Mouse (Mus musculus) testis, postnatal 14 days (tissue): ENCODE measurements around the gene Aptx.

Experiments
- DNase-seq: peaks from one replicate; pipeline ENCODE4 v3.0.0; 2021; ENCODE audit warnings: low spot score

The Aptx gene

DNA sequence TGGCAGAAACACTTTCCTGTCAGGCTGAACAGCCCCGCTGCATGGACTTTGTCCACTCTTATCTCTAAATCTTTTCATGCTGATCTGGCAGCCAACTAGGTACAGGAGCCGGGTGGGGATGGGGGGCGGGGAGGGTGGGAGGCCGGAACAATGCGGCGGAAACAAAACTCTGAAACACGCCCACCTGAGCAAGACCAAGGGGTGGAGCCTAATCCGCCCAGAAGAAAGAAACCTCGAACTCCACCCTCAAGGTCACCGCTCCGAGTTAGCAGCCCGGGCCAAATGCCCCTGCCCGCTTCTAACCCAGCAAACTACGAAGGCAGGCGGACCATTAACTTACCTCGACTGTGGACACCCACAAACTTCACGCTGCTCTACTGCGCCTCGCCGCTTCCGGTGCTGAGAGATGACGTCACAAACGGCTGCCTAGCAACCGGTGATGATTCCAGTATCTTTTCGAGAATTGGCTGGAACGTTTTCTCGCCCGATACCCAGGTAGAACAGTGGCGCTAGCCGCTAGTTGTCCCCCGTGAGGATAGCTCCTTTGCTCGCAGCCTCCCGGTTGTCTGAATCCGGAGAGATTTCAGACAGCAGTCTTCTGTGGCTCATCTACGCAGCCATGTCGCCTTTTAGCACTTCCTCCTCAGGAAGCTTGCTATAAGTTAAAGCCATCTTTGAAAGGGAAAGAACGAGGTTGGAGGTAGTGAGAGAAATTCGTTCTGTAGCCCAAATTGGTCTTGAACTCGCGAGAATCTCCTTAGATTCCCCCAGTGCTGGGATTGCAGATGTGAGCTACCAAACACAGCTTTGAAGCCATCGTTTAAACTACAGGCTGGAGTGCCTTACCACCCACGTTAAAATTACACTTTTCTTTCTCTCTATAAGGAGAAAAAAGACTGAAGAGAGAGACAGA, at the start of gene Aptx:
TSS of gene Aptx (minus strand) at position 398 of the 913 bp plus-strand sequence.
- peak; percentile 93 for DNase-seq

DNA sequence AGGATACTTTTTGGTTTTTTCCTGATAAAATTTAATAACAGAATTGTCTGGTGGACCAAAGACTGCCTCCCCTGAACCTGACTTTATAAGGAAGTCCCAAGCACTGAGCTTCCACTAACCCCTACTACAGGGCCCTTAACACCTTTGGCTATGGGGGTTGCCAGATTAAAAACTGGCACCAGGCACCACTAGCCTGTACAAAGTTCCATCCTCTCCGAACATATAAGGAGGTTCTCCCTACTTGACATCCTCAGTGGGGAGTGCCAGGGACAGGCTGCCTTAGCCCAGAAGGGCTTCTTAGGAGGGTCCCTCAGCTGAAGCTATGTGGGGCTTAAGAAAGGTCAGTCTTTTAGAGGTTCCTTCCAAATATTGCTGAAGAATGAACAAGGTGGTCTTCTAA, 32.4 kb upstream of the Aptx start:
- no peak for DNase-seq

DNA sequence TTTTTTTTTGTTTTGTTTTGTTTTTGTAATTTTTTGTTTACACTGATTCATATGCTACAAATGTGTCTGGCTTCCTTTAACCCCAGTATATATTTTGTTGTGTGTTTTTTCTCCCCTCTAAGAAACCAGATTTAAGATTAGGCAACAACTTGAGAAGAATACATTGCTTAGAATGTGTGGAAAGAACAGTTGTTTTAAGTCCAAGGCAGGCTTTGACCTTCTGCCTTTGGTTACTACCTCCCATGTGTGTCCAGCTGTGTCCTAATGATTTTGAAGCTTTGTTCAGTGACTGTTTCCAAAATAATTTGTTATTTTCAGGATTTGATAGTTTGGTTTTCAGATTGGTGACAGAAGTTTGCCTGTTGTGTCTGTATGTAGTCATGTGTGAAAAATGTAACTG, 28.3 kb upstream of the Aptx start:
- DNase-seq, result no peak

DNA sequence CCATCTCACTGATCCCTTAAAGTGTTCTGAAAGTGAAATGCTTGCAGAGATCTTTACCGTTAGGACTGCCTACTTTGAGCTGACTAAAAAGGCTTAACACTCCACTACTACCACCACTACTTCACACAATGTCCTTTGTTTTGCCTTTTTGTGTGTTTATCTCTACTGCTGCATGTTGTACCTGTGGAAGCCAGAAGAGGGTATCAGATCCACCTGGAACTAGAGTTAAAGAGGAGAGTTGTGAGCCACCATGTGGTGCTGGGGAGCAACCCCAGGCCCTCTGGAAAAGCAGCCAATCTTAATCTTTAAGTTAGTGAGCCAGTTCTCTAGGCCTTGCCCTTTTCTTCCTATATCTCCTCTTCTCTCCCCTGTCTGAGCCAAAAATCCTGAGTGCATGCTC, 24.3 kb upstream of the Aptx start:
- no peak for DNase-seq

DNA sequence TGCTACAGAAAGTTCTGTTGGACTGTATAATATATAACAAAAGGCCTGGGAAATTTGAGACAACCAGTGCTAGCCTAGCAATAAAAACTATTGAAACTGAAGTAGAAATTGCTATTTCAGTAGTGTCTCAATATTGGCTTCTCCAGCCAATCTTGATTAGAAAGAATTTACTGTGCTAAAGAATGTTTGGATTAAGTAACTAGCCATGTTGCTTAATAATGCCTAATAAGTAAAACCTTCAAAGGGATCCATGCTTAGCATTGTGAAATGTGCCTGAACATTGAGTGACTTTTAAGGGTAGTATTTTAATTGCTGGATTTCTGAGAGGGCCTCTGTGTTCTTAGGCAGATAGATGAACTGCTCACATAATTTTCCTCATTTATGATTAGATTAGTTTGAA, 22.6 kb upstream of the Aptx start:
- no peak for DNase-seq

DNA sequence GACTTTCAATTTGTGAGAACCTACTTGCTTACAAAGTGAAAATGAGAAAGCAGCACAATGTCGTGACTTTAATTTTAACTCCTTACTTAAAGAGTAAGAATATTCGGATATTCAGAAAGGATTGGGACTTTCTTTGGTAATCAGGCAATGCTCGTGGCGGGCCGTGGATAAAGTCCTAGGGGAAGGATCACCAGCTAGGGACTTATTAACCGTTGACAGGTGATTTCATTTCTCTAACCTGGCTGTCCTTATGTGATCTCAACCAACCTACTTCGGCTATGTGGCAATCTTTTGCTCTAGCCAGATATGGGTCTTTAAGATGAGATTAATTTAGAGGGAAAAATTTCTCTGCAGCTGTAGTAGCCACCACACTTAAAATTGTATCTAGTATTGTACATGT, 22.1 kb upstream of the Aptx start:
- no peak for DNase-seq

DNA sequence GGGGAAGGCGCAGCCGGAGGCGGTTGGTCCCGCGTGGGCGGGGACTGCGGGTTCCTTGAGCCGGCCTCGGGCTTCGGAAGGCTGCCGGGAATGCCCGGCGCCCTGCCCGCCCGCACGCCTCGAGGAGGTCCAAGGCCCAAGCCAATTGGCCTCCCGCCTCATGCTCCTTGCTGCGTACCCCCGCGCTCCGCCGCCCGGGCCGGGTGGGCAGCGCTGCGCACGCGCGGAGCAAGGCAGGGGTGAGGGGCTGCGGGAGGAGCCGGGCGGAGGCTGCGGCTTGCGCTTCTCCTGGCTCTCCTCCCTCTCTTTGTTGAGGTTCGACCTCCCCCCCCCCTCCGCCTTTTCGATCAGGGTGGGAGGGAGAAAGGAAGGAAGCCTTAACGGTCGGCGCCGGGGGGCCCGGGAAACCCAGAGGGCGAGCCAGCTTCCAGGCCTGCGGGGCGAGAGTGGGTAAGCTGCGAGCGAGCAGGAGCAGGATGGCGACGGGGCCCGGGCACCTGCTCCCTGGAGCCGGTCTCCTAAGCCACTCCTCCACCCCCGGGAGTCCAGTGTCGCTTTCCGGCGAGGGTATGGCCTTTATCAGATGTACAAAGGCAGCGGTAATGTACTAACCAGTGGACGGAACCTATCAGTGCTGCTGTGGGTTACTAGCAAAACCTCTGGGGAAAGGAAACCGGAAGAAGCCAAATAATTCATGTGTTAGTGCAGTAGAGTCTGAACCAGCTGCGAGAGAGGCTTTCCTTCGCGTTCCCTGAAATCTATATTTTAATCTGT, 19.9 kb upstream of the Aptx start:
- peak; percentile 86 for DNase-seq

DNA sequence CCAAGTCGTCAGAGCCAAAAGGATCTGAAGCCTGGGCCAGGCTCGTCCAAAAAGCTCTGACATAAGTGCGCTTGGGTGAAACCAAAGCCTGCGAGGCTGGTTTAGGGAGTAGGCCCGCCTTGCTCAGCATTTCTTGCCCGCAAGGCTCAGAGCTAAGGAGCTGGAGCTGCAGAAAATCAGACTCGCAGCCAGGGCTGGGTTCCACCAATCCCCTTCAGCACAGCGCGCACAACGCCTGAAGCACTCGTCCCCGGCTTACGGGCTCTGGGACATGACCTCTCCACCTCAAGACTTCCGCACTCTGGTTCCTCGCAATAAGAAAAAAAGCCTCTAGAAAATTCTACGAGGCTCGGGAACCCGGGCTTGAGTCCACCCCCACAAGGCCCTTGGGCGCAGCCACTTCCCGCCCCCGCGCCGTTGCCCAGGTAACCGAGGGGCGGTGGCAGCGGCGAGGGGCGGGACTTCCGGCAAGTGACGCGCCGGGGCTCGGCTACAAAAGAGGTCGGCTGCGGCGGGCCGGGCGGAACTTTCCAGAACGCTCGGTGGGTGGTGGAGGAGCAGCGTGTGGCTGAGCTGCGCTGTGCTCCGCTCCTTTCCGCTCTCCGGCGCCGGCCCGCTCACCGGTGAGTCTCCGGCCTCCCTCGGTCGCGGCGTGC, 19.1 kb upstream of the Aptx start, which contains the start of gene Dnaja1:
TSS of gene Dnaja1 (plus strand) at position 140 of the 656 bp plus-strand sequence.
- DNase-seq, result peak; percentile 96

DNA sequence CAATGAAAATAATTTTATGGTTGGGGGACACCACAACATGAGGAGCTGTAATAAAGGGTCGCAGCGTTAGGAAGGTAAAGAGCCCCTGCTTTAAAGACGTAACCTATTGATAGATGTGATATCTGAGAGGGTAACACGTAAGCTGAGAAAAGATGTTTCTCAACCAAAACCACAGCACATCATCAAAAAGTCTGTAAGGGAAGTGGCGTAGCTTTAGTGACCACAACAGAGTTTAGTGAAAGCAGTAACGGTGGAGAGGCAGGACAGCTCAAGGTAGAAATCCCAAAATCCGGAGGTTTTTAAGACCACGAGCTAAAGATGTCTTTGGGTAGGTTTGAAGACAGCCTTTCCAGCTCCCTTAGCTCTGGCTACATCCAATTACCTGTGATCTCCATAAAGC, 17.9 kb upstream of the Aptx start:
- DNase-seq, result no peak

DNA sequence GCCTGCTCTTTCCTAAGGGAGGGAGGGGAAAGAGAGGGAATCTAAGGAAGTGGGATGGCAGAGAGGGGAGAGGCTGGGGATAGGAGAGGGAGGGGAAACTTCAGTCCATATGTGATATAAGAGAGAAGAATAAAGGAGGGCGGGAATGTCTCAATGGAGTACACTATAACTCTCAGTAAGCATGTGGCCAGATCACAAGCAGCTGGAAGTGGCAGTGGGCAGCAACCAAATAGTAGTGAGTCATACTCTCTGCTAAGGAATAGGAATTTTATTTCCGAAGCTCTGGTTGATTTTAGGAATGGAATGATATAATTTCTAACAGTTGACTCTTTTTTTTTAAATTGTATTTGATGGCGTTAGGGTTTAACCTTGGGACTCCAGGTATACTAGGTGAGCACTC, 14.1 kb upstream of the Aptx start:
- no peak for DNase-seq

DNA sequence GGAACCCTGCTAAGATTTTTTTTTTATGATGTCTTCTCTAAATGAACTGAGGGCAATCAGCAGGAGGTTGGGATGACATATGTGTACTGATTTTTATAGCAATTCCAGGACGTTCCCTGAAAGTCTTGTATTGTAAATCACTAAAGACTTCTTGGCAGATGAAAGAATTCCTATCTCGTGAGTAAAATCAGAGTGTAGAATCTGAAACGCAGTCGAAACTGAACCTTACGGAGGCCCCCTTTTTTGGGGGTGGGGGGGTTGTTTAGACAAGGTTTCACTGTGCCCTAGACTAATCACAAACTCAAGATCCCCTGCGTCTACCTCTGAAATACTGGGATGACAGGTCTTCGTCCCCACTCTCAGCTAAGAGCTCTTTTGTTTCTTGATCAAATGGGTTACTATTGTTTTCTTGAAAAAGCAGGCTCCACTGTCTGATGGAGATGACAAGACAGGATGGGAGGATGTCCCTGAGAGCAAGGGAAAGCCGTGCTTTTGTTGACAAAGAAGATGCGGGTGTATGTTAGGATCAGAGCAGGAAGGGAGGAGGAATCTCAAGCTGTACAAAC, 799 bp upstream of the Aptx start:
- DNase-seq, result no peak

DNA sequence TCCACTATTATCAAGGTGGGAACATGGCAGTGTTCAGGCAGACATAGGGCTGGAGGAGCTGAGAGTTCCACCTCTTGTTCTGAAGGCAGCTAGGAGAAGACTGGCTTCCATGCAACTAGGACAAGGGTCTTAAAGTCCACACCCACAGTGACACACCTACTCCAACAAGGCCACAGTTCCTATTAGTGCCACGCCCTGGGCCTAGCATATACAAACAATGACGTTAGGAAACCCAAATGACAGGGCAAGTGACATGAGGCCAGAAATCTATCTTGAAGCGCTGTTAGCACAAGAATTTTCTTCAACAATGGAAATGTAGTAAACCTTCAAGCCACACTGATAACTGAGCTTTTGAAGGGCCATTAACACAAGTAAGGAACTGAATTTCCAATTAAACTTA, 1.2 kb downstream of the Aptx start:
- no peak for DNase-seq

DNA sequence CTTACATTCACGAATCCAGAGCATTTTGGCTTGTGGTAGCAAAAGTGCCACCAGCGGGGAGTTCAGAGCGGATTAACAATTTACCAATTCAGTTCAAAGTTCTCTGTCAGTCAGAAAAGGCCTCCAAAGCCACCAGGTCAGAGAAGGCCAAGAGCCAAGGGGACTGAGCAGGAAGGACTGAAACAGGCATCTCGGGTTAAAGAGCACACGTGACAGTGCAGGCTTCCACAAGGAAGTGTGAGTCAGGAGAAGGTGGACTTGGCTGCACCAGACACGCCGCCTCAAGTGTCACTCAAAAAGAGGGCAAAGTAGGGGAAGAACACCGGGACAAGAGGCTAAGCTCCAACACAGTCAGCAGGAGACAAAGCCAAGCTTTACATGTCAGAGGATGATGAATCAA, 2.8 kb downstream of the Aptx start:
- DNase-seq, result no peak

DNA sequence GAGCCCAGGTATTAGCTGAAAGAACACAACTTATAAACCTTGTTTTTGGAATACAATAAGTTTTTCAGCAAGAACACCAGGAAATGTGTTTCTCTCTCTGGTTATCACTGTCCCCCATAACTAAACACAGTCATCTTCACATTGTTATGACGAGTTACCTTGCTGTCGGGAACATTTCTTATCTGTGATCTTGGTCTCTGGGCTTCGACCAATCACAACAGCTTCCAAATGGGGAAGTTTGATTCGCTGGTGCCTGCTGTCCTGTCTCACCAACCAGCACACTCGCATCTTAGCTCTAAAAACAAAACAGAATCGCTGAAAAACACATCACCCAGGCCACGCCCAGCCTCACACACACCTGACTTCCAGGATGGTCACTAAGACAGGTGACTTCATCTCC, 5.9 kb downstream of the Aptx start:
- DNase-seq, result no peak

DNA sequence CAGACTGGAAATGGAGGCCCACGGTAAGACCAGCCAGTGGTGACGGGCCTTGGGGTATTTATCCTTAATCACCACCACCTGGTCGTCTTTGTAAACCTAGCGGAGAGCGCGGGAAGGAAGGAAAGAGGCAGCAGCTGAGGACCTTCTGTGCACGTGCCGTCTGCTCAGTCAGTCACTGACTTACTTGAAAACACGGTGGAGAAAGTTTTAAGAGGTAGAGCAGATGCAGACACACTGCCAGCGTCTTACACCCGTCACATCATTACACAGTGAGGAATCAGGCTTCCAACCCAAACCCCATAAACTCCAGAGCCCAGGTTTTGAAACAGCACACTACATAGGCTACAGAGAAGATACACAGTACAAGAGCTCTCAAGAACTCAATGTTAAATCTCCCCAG, 11.9 kb downstream of the Aptx start:
- no peak for DNase-seq

DNA sequence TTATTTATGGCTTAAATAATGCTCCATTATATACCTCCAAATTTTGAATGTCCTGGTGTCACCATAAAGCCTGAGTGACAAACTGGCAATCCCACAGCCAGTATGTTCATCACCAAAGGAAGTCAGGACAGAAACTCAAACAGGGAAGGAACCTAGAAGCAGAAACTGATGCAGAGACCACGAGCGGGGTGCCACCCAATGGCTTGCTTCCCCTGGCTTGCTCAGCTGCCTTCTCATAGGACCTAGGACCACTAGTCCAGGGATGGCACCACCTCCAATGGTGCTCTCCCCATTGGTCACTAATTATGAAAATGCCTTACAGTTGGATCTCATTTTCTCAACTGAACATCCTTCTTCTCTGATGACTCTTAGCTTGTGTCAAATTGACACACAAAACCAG, 19.7 kb downstream of the Aptx start:
- no peak for DNase-seq

DNA sequence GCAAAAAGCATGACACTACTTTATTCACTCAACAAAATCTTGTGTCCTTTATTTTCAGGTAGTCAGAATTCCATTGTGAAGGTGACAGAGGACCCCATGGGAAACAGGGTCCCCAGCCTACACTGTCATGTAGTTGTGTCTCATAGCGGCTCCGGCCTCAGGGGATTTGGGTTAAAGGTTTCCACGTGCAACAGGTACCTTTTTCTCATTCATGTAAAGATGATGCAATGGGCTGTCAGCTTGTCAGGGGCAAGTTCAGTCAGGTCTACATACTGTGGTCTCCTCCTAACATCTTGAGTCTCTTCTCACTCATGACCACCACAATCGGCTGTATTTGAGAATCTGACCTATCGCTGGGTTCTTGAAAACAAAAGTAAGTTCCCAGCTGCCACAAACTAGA, 20.6 kb downstream of the Aptx start:
- no peak for DNase-seq

DNA sequence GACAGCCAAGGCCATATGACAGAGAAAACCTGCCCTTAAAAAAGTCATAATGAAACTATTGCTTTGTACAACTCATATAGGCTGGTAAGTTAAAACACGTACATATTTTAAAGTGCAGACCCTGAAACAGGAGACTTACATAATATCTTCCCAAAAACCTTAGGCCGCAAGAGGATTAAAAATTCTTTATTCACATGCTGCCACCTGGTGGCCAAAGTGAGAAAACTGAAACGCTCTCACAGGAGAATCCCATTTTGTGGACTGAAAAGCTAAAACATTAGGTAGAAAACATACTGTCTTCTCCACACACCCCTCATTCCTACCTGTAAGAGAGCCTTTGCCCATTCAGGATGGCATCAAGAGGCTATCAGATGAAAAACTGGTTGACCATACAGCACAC, 21.1 kb downstream of the Aptx start:
- DNase-seq, result no peak

DNA sequence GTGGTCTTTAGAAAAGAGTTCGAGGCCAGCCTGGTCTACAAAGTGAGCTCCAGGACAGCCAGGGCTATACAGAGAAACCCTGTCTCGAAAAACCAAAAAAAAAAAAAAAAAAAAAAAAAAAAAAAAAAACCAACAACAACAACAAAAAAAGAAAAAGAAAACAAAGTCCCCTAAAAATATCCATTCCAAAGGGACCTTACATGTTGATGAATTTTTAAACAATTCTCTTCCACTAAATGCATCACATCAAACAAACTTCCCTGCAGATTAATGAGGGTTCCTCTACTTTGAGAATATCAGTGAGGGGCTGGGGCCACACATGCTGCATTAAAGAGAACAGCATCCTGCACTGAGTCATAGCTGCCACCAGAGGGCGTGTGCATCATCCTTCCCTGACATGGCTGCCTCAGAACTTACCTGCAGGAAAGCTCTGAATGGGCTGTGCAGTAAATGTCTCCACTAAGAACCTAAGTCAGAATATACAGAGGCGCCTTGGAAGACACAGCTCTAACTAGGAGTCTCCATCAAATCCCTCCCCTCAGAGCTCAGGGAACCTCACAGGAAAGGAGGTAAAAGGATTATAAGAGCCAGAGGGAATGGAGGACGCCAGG, 22.6 kb downstream of the Aptx start:
- DNase-seq, result no peak

DNA sequence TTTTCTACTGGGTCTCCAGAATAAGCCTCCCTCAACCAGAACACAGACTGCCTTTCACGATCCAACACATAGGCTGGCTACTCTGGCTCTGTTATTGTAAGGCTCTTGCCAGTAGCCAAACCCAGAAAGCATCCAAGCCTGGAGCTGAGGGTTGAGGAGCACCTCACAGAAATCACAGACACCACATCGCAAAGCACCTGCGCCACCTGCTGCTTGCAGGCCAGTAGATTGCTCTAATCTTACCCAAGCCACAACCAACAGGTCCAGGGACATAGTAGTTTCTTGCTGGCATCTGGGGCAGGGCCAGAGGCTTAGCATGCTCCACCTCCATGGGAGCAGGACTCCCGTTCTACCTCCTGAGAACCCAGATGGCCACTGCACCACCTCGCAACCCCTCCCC, 25.9 kb downstream of the Aptx start:
- DNase-seq, result peak; percentile 6

DNA sequence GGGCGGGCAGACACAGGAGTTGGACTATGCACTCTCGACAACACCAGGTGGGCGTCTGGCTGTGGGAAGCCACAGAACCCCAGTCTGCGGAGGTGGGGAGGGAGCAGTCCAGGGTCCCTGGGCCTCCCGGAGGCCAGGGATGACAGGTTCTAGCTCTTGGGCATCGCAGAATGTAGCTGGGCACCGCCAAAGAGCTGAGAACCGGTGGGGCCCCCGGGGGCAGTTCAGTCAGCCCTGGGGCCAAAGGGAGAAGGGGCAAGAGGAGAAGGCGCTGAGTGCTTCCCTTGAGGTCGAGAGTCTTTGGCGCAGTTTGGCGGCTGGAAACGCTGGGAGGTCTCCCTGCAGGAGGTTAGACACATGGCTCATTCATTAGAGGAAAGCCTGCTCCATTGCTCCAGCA, 26.7 kb downstream of the Aptx start:
- DNase-seq, result peak; percentile 2

DNA sequence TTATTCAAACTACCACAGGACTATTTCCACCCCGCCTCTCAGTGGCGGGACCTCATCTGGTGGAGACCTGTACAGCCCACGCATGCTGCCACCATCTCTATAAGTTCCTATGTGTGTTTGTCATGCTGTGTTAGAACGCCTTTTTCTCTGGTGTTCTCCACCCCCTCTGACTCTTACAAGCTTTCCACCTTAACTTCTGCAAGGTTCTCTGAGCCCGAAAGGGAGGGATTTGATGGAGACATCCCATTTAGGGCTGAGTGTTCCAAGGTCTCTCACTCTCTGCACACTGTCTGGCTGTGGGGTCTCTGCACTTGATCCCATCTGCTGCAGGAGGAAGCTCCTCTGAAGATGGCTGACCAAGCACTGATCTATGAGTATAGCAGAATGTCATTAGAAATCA, 29.5 kb downstream of the Aptx start:
- DNase-seq, result peak; percentile 2
